Mouse (Mus musculus): ENCODE data around the gene Cinp. TPM values are rescaled to one million over a fixed set of nuclear protein-coding genes. Genes with fewer than 3 reads are reported as not detected.
"Not testable (repeated sequence)": the region's sequence is repeated elsewhere in the genome, so short reads cannot be mapped to it uniquely, and the experiment has no call there.

Gene Cinp
- polyA plus RNA-seq, 1 experiment from 2014 or later: 94.0 TPM

GRCm38 (mm10) chr12:110861256-110861655 lies 27.7 kb downstream of the Cinp start:
- no peak overlapping the region for H3K9ac ChIP-seq
- H3K4me2 ChIP-seq: no peak overlapping the region
- H3K27ac ChIP-seq (ENCODE audit: low read depth): no peak overlapping the region
- H3K27me3 ChIP-seq (ENCODE audit: insufficient read depth, low read length): no peaks in the 10 kb centered on the region
- no peak overlapping the region for H3K4me3 ChIP-seq (ENCODE audit: low read depth, low read length)
- DNase-seq: peak; percentile 16
- H3K9me3 ChIP-seq (ENCODE audit: low read depth, low read length): no peaks in the 10 kb centered on the region
- no peak for TF ChIP-seq CTCF (IDR thresholded peaks at IDR 0.05; ENCODE audit: low read depth)
- no peak for ATAC-seq (ENCODE audit: insufficient read depth)
- 43% methylated on average over 7 of the region's 7 CpGs for WGBS
- H3K4me1 ChIP-seq (ENCODE audit: insufficient read depth): no peaks in the 10 kb centered on the region
- peaks cover 44% of the 10 kb centered on the region for H3K36me3 ChIP-seq (ENCODE audit: insufficient read depth)

GRCm38 (mm10) chr12:110860293-110860692 lies 28.7 kb downstream of the Cinp start:
- no peak overlapping the region for H3K27ac ChIP-seq (ENCODE audit: low read depth)
- no peaks in the 10 kb centered on the region for H3K27me3 ChIP-seq (ENCODE audit: insufficient read depth, low read length)
- H3K4me1 ChIP-seq (ENCODE audit: insufficient read depth): no peaks in the 10 kb centered on the region
- no peak overlapping the region for H3K4me2 ChIP-seq
- ATAC-seq (ENCODE audit: insufficient read depth): no peak
- peaks cover 42% of the 10 kb centered on the region for H3K36me3 ChIP-seq (ENCODE audit: insufficient read depth)
- no peak for TF ChIP-seq CTCF (IDR thresholded peaks at IDR 0.05; ENCODE audit: low read depth)
- DNase-seq: no peak
- no peak overlapping the region for H3K9ac ChIP-seq
- H3K9me3 ChIP-seq (ENCODE audit: low read depth, low read length): no peaks in the 10 kb centered on the region
- no peak overlapping the region for H3K4me3 ChIP-seq (ENCODE audit: low read depth, low read length)

- not testable (repeated sequence) for H3K27ac ChIP-seq (ENCODE audit: low read depth); H3K4me1 ChIP-seq (ENCODE audit: insufficient read depth); H3K4me2 ChIP-seq; H3K4me3 ChIP-seq (ENCODE audit: low read depth, low read length); H3K9me3 ChIP-seq (ENCODE audit: low read depth, low read length); H3K27me3 ChIP-seq (ENCODE audit: insufficient read depth, low read length); H3K9ac ChIP-seq; DNase-seq; ATAC-seq (ENCODE audit: insufficient read depth)
- 90% methylated on average over 15 of the region's 15 CpGs for WGBS
- H3K36me3 ChIP-seq (ENCODE audit: insufficient read depth): peaks cover 33% of the 10 kb centered on the region
Observed at GRCm38 (mm10) chr12:110858681-110859080, 30.3 kb downstream of the Cinp start.

GRCm38 (mm10) chr12:110857196-110857595 lies 31.7 kb downstream of the Cinp start:
- H3K4me2 ChIP-seq: no peak overlapping the region
- no peak for TF ChIP-seq CTCF (IDR thresholded peaks at IDR 0.05; ENCODE audit: low read depth)
- no peaks in the 10 kb centered on the region for H3K9me3 ChIP-seq (ENCODE audit: low read depth, low read length)
- no peak overlapping the region for H3K27ac ChIP-seq (ENCODE audit: low read depth)
- no peak for ATAC-seq (ENCODE audit: insufficient read depth)
- no peak overlapping the region for H3K9ac ChIP-seq
- 73% methylated on average over 7 of the region's 7 CpGs for whole genome bisulfite sequencing
- no peaks in the 10 kb centered on the region for H3K4me1 ChIP-seq (ENCODE audit: insufficient read depth)
- DNase-seq: peak; percentile 16
- no peak overlapping the region for H3K4me3 ChIP-seq (ENCODE audit: low read depth, low read length)
- peaks cover 28% of the 10 kb centered on the region for H3K36me3 ChIP-seq (ENCODE audit: insufficient read depth)
- H3K27me3 ChIP-seq (ENCODE audit: insufficient read depth, low read length): no peaks in the 10 kb centered on the region

GRCm38 (mm10) chr12:110854786-110855737 lies 33.9 kb downstream of the Cinp start:
- Histone ChIP-seq H3K9me3 (ENCODE audit: low read depth, low read length) (no peaks in the 10 kb centered on the region), H3K36me3 (ENCODE audit: insufficient read depth) (peaks cover 19% of the 10 kb centered on the region), H3K9ac (no peak overlapping the region), H3K27me3 (ENCODE audit: insufficient read depth, low read length) (no peaks in the 10 kb centered on the region), H3K27ac (ENCODE audit: low read depth) (no peak overlapping the region), H3K4me2 (no peak overlapping the region), H3K4me3 (ENCODE audit: low read depth, low read length) (no peak overlapping the region), H3K4me1 (ENCODE audit: insufficient read depth) (peaks cover 6% of the 10 kb centered on the region; the same call in 1 of the 2 replicates)
- WGBS: 84% methylated on average over 32 of the region's 32 CpGs
- no peak for DNase-seq
- TF ChIP-seq CTCF (IDR thresholded peaks at IDR 0.05; ENCODE audit: low read depth): no peak
- no peak for ATAC-seq (ENCODE audit: insufficient read depth)

- peaks cover 6% of the 10 kb centered on the region; the same call in 1 of the 2 replicates for H3K4me1 ChIP-seq (ENCODE audit: insufficient read depth)
- H3K4me2 ChIP-seq: no peak overlapping the region; the same call in 1 of the 2 replicates
- H3K27ac ChIP-seq (ENCODE audit: low read depth): no peak overlapping the region
- no peak for DNase-seq
- 76% methylated on average over 1 of the region's 1 CpGs for WGBS
- no peak for TF ChIP-seq CTCF (IDR thresholded peaks at IDR 0.05; ENCODE audit: low read depth)
- peaks cover 13% of the 10 kb centered on the region for H3K36me3 ChIP-seq (ENCODE audit: insufficient read depth)
- no peak overlapping the region for H3K9ac ChIP-seq
- ATAC-seq (ENCODE audit: insufficient read depth): no peak
- H3K4me3 ChIP-seq (ENCODE audit: low read depth, low read length): no peak overlapping the region
- no peaks in the 10 kb centered on the region for H3K9me3 ChIP-seq (ENCODE audit: low read depth, low read length)
- H3K27me3 ChIP-seq (ENCODE audit: insufficient read depth, low read length): no peaks in the 10 kb centered on the region
Observed at GRCm38 (mm10) chr12:110851923-110852322, 37.0 kb downstream of the Cinp start.

- TF ChIP-seq CTCF (IDR thresholded peaks at IDR 0.05; ENCODE audit: low read depth): no peak
- no peak for ATAC-seq (ENCODE audit: insufficient read depth)
- H3K36me3 ChIP-seq (ENCODE audit: insufficient read depth): peaks cover 11% of the 10 kb centered on the region
- peak overlapping the region; percentile 91 for H3K4me3 ChIP-seq (ENCODE audit: low read depth, low read length)
- no peak overlapping the region for H3K27ac ChIP-seq (ENCODE audit: low read depth)
- H3K4me1 ChIP-seq (ENCODE audit: insufficient read depth): peaks cover 6% of the 10 kb centered on the region; the same call in 1 of the 2 replicates
- H3K9ac ChIP-seq: peak overlapping the region; percentile 87
- DNase-seq: no peak
- H3K27me3 ChIP-seq (ENCODE audit: insufficient read depth, low read length): no peaks in the 10 kb centered on the region
- 66% methylated on average over 12 of the region's 12 CpGs for WGBS
- peak overlapping the region; percentile 84 for H3K4me2 ChIP-seq
- no peaks in the 10 kb centered on the region for H3K9me3 ChIP-seq (ENCODE audit: low read depth, low read length)
Observed at GRCm38 (mm10) chr12:110851414-110851813, 37.5 kb downstream of the Cinp start.
